Mouse (Mus musculus): Measurements from ENCODE around the gene Astn2. TPM values are rescaled to one million over a fixed set of nuclear protein-coding genes. Genes with fewer than 3 reads are reported as not detected.

Gene Astn2
- total RNA-seq, 2 experiments from 2014 or later, result 23.1 to 25.8 TPM

- DNase-seq, result no peak
- intact Hi-C loops (cut with DNase I), result no loop called here
Observed at GRCm38 (mm10) chr4:65481632-65482031, 922.8 kb downstream of the Astn2 start.

GRCm38 (mm10) chr4:65477106-65477505 is 927.3 kb downstream of the Astn2 start:
- no peak for DNase-seq
- intact Hi-C loops (cut with DNase I), result no loop called here

DNA sequence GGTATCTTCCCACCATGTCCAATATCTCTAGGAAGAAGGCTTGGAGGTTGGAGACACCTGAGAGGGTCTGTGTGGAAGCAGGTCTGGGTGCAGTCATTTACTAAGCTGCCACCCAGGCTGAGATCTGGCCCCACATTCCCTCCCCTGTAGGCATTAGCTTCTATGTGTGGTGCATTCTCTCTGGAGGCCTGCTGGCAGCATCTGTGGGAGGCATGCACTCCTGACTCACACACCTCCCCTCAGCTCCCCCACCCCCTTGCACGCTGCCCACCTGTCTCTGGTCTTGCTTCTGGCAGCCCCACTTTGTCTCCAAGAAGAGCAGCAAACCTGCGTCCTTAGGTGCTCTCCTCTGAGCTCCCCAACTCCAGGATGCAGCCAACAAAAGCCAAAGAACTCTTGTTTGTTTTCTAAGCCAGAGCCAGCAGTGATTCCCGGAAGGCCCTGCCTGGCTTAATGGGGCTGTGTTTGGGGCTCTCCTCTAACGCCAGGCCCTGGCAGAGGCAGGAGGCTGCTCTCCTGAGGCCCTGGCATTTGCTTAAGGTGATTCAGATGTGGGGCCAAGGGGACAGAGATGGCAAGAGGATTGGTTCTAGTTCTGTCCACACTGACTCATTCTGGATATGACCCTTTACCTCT is 928.4 kb downstream of the Astn2 start:
- intact Hi-C loops (cut with DNase I), result no loop called here
- no peak for DNase-seq

DNA sequence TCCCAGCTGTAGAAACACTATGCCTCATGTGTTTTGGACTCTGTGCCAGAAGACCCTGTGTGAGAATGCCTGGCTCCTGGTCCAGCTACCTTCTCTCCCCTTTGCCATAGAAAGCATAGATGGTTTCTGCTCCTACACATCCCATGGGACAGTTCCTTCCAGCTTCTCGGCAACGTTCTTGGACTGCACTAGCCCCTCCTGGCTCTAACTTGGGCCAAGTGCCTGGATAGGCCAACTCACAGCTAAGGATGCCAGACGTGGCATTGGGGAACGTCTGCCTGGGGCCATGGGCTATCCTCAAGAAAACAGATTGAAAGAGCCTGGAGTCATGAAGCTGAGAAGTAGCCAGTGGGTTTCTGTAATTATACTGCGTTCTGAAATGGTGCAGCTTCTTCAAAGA is 931.3 kb downstream of the Astn2 start:
- intact Hi-C loops (cut with DNase I), result no loop called here
- no peak for DNase-seq

DNA sequence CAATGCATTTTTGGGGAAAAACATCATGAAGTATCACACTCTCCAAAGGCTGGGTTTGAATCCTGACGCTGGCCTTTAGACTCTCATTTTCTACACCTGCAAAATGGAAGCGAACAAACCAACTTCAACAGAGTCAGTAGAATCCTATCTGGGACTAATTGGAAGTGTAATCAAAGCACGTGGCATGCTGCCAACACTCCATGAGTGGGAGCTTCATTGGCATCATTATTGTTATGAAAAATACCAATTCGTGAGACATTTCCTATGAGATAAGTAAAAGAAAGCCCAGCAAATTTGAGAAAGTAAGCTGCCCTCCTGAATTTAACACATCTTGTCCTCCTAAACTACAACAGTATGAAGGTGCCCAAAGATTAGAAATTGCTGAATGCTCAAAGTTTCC is 955.2 kb downstream of the Astn2 start:
- DNase-seq, result peak; percentile 26
- intact Hi-C loops (cut with DNase I), result no loop called here

DNA sequence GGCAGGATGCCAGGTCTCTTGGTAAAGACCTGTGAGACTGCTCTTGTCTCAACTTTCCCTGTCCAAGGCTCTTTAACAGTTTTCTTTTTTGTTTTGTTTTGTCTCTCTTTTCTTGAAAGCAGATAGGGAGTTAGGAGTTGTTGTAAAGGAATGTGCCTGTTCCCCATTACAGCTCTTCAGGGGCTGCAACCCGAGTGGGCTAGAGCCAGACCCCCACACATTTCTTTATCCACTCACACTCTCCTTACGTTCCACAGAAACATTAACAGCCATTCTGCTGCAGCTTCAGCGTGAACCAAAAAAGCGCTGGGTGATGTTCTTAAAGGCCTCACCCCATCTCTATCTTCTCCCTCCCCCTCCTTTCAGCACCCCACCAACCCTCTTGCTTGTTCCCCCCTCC is 962.7 kb downstream of the Astn2 start:
- DNase-seq, result no peak
- intact Hi-C loops (cut with DNase I), result no loop called here

- DNase-seq, result peak; percentile 48
- intact Hi-C loops (cut with DNase I), result no loop called here
Observed at GRCm38 (mm10) chr4:65430804-65431203, 973.6 kb downstream of the Astn2 start.

DNA sequence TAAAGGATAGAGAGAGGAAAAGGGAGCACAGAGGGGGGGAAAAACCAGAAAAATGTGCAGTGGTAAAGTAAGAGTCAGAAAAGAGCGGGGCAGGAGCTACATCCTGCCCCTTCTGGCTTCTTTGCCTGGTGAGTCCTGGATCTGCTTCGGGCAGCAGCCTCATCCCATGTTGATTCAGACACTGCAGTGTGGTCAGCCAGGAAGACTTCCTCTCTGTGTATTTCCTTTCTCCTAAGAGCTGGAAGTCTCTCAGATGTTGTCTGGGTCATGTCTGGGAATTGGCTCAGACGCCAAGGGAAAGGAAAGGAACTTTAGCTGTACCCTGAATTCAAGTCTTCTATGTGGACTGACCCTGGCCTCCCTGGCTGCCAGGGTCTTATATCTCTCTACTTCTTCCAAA is 976.9 kb downstream of the Astn2 start:
- DNase-seq, result no peak

DNA sequence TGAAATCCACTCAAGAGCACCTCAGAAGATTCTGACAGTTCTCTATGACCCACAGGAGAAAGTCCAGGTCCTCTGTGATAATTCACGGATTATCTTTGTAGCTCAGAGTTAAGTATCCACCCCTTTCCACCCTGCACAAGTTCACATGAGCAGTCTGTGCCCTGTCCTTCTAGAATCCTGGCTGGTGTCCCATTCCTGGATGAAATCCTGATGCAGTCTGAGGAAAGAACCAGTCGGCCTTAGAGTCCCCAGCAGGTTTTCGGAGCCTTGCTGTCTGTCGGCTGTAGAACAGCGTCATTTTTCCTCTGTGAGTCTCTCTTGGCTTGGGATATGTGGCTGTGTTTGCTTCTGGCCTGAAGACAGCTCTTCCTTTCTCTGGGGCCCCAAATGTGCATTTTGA is 978.0 kb downstream of the Astn2 start:
- intact Hi-C loops (cut with DNase I), result no loop called here
- no peak for DNase-seq

More for the DNA sequence above, 976.9 kb downstream of the Astn2 start:
- intact Hi-C loops (cut with DNase I), result no loop called here

DNA sequence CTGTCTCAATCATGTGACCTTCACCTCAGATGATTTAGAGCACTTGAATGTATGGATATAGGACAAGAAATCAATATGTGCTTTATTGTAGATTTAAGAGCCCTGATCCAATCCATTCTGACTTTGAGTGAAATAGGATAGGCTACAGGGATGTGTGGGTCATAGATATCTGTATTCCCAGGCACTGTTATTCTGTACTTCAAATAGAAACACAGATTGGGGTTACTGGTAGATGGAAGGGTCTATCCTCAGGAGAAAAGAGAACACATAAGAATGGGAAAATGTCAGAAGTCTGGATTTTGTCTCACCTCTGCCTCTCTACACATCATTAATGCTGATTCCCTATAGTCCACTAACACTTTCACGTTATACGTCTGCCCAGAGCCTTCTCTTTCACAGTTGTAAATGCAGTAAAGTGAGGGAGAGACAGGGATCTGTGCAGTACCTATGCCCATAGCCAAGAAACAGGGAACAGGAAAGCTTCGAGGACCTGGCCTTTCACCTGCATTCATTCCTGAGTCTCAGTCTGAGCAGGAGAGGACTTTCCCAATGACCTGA is 981.3 kb downstream of the Astn2 start:
- no peak for DNase-seq
- intact Hi-C loops (cut with DNase I), result no loop called here

DNA sequence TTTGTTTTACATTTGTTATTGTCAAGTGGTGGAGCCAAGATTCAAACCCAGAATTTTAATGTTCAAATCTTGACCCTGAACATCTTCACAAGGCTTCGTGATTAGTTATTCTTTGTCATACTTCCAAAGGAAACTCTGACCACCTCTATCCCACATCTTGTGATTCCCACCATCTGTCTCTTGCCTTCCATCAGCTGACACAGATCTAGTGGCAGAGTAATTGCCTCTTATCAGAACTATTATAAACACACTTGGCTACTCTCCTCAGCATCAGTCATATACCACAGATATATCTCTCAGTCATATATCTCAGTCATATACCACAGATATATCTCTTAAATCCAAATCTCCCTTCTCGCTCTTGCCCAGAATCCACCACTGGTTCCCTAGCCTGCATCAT is 983.1 kb downstream of the Astn2 start:
- no peak for DNase-seq
- intact Hi-C loops (cut with DNase I), result no loop called here

DNA sequence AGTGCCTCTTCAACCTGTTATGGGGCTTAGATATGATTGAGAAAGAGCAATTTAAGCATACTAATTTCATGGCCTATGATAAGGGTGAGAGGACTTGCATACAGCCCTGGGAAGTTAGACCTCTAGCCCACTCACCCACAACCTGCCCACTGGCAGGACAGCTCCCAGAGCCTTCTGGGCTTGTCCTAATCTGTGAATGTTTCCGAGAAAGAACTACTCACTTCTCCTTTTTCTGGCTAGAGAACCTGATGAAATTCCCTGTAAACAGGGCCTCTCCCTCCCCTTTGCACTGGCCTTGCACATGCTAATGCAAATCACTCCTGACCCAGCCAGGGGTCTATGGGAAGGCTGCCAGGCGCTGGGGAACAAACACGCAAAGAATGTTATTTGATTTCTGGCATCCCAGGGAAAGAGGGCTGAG is 983.9 kb downstream of the Astn2 start:
- peak; percentile 66 for DNase-seq

GRCm38 (mm10) chr4:65415507-65415906 is 988.9 kb downstream of the Astn2 start:
- intact Hi-C loops (cut with DNase I), result no loop called here

More for the DNA sequence above, 983.9 kb downstream of the Astn2 start:
- intact Hi-C loops (cut with DNase I), result no loop called here

DNA sequence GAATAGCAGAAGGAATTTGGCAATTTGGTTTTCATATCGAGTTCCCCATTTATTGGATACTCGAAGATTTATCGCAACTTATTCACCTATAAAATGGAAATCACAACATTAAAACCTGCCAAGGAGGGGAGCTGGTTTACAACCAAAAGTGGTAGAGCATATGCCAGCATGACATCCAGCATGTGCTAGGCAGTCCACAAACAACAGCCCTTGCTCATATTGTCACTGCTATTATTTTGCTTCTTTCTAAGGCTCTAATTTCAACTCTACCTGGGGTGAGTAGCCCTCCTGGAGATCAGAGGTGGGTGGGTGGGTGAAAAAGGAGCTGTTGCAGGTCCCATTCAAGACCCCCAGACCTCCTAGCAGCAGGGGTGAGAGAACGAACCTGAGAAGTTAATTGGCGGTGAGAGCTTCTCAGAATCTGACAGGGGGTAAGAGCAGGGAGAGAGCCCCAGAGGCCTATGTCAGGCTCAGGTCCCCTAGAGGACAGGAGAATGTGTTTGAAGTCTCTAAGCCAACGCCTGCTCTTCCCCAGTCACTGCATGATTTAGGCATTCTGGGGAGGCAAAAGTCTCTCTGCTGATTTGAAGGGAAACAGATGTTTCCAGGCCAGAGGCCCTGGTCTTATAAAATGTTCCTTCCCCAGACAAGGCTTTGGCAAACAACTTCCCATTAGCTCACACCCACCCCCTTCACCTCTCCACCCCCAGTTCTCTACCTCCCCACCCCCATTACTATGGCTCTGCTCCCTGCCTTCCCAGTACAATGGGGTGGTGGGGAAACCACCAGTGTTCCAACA is 1001.4 kb downstream of the Astn2 start:
- DNase-seq, result no peak
- intact Hi-C loops (cut with DNase I), result no loop called here

More at GRCm38 (mm10) chr4:65415507-65415906, 988.9 kb downstream of the Astn2 start:
- no peak for DNase-seq

DNA sequence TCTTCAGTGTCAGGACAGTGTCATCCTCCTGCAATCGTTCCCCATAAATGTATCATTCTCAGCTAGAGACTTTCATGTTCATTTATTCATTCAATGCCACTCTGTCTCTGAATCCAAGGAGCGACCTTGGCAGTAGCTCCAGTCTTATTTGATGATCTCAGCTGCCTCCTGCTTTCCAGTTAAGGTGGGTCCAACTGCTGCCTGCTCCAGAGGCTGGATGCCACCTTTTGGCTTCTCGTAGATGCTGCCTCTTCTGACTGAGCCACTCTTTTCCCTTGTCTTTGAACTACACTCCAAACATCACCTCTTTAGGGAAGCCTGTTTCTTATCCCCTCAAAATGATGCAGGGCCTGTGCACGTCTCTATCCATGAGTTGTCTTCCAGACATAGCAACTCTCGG is 1002.1 kb downstream of the Astn2 start:
- intact Hi-C loops (cut with DNase I), result no loop called here
- DNase-seq, result no peak

DNA sequence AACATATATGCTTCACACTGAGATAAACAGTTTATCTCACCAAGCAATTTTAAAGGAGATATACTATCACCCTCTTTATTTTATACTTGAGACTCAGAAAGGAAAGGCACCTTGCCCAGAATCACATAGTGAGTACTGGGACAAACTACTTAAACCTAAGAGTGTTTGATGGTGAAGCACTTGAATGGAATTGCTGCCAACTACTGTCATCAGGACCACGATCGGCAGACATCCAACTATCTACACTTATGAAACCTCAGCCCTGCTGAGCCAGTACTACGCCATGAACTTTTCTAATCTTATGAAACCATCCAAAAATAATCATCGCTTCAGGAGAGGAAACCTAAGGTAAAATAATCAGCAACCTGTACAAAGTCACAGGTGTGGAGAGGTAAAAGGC is 1005.0 kb downstream of the Astn2 start:
- intact Hi-C loops (cut with DNase I), result no loop called here
- DNase-seq, result no peak

DNA sequence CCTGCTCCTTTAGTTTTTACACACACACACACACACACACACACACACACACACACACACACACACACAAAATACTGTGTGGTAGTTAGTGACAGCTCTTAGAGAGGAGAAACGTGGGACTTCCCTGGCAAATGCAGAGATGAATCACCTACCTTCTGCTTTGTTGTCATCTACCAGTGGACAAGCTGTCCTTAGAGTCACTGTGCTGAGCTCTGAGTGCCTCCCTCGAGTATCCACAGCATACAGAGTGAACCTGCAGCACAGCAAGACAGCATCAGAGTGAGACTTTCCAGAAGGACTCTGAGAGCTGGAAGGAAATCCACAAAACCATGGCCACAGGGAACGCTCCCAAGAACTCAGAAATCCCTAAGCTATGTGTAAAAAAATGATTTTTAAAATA is 1007.6 kb downstream of the Astn2 start:
- no peak for DNase-seq

DNA sequence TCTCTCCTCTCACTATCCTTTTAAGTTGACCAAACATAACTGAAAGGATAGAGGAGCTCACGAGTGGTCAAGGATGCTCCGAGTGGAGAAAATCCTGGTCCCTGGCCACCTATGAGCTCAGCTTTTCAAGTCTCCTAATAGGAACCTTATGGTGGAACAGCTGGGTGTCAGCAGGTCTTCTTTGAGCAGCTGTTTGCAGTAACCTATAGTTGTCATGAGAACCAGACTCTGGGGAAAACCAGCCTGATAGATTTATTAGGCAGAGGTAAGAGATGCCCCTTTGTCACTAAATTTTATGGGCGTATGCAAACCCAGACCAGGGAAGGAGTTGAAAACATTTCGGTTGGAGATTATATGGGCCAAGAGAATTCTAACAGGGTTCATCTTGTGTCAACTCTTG is 1013.4 kb downstream of the Astn2 start:
- intact Hi-C loops (cut with DNase I), result no loop called here
- no peak for DNase-seq

More for the DNA sequence above, 1007.6 kb downstream of the Astn2 start:
- intact Hi-C loops (cut with DNase I), result no loop called here

DNA sequence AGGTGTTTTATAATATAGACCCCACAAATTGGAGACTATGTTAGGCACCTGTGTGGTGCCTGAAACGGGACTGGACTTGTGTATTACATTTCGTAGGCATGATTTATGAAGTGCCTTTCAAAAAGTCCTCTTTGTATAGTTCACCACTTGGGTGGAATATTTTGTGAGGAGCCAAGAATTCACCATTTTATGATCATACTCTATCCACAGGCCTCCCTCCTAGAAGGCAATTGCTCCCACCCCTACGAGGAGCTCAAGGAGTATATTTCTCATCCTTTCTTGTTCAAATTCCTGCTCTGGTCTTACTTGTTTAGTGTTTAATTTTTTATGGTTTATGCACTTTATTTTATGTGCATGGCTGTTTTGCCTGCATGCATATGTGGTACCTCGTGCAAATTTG is 1021.3 kb downstream of the Astn2 start:
- intact Hi-C loops (cut with DNase I), result no loop called here
- no peak for DNase-seq

DNA sequence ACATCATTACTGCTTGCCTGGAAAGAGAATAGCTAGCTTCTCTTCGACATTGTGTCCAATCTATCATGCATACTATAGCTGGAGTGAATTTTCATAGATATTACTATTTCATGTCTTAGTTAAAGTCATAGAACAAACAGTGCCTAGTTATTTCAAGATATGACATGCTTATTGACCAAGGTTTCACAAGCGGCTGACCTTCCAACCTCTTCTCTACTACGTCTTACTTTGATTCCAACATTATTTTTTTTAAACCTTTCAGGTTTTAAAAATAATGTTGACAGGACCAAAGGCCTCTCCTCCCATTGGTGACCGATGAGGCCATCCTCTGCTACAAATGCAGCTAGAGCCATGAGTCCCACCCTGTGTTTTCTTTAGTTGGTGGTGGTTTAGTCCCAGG is 1025.0 kb downstream of the Astn2 start:
- intact Hi-C loops (cut with DNase I), result no loop called here
- DNase-seq, result no peak

- intact Hi-C loops (cut with DNase I), result no loop called here
- no peak for DNase-seq
Observed at GRCm38 (mm10) chr4:65376571-65376970, 1027.8 kb downstream of the Astn2 start.

GRCm38 (mm10) chr4:65373841-65374240 is 1030.6 kb downstream of the Astn2 start:
- intact Hi-C loops (cut with DNase I), result no loop called here
- DNase-seq, result no peak
